Mouse (Mus musculus): ENCODE data around the gene Gm7544.
"Not testable (repeated sequence)": the region's sequence is repeated elsewhere in the genome, so short reads cannot be mapped to it uniquely, and the experiment has no call there.

Gm7544 gene

GRCm38 (mm10) chr1:82924650-82925049 is 31.2 kb downstream of the Gm7544 start, which contains the start of gene A030014E15Rik:
A030014E15Rik (plus strand) TSS chr1:82924917.
- no peak for DNase-seq (ENCODE audit: low read depth, low spot score)

- not testable (repeated sequence) for DNase-seq (ENCODE audit: low read depth, low spot score)
Measured at GRCm38 (mm10) chr1:82913434-82913833, 42.4 kb downstream of the Gm7544 start.

- no peak for DNase-seq (ENCODE audit: low read depth, low spot score)
Measured at GRCm38 (mm10) chr1:82913025-82913424, 42.8 kb downstream of the Gm7544 start, which contains the start of gene A030005L19Rik. A030005L19Rik (plus strand) TSS chr1:82913325.

DNA sequence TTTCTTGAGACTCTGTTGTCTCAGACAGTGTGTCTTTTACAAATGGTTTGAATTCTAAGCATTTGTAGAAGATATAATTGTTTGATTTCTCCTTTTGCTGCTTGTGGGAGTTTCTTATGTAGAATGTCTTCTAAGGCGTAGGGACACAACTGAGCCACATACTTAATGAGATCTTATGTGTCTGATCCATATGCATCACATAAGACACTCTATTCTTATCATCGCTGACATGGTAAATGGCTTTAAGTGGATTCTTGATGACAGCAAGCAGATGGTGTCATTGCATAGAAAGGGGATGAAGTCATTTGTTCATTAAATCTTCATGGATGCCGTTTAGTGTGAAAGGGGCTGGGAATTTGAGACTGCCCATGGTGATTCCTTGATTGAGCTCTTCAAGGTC is 49.9 kb downstream of the Gm7544 start:
- no peak for DNase-seq (ENCODE audit: low read depth, low spot score)

All from c-Kit-negative CD71-positive TER-119-positive erythroid progenitor cells, embryonic 14.5 days (primary cell).